Mouse (Mus musculus): ENCODE measurements around the gene Hcn3. TPM values are rescaled to one million over a fixed set of nuclear protein-coding genes. Genes with fewer than 3 reads are reported as not detected.

Hcn3 gene
- polyA plus RNA-seq, 1 experiment from 2014 or later, result 0.45 TPM

DNA sequence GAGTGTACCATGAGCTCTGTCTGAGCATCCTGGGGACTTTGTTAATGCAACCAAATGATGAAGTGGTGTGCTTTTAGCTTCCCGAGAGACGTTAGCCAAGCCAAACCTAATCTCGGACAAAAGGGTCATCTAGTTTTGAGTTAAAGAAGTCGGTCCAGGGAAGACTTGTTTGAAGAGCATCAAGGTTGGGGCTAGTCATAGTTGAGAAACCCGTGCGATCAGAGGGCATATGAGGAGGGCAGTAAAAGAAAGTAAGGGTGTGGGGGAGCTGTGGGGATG lies 18.1 kb upstream of the Hcn3 start:
- DNase-seq (ENCODE audit: low spot score) (no peak), ATAC-seq (ENCODE audit: low FRiP score, low TSS enrichment) (no peak)
- no peak for TF ChIP-seq EP300 (optimal IDR thresholded peaks at IDR 0.05)
- TF ChIP-seq CTCF (IDR thresholded peaks at IDR 0.05; ENCODE audit: low read depth), result no peak
- WGBS, result under 1% methylated on average over 6 of the region's 6 CpGs
- Histone ChIP-seq H3K4me3 (ENCODE audit: low read depth, low read length) (peak overlapping the region; percentile 67), H3K27ac (replicated peaks) (peak overlapping the region; percentile 69), H3K9me3 (ENCODE audit: control insufficient read depth, low read length) (no peaks in the 10 kb centered on the region), H3K9ac (ENCODE audit: low read length) (peak overlapping the region; percentile 80), H3K4me1 (replicated peaks; ENCODE audit: control insufficient read depth, insufficient read depth) (peaks cover 4% of the 10 kb centered on the region; the same call in 1 of the 2 replicates), H3K4me2 (replicated peaks; ENCODE audit: low read depth) (peak overlapping the region; percentile 93), H3K36me3 (ENCODE audit: control insufficient read depth, insufficient read depth, low read length) (peaks cover 51% of the 10 kb centered on the region), H3K27me3 (ENCODE audit: control insufficient read depth, insufficient read depth, low read length) (no peaks in the 10 kb centered on the region)

DNA sequence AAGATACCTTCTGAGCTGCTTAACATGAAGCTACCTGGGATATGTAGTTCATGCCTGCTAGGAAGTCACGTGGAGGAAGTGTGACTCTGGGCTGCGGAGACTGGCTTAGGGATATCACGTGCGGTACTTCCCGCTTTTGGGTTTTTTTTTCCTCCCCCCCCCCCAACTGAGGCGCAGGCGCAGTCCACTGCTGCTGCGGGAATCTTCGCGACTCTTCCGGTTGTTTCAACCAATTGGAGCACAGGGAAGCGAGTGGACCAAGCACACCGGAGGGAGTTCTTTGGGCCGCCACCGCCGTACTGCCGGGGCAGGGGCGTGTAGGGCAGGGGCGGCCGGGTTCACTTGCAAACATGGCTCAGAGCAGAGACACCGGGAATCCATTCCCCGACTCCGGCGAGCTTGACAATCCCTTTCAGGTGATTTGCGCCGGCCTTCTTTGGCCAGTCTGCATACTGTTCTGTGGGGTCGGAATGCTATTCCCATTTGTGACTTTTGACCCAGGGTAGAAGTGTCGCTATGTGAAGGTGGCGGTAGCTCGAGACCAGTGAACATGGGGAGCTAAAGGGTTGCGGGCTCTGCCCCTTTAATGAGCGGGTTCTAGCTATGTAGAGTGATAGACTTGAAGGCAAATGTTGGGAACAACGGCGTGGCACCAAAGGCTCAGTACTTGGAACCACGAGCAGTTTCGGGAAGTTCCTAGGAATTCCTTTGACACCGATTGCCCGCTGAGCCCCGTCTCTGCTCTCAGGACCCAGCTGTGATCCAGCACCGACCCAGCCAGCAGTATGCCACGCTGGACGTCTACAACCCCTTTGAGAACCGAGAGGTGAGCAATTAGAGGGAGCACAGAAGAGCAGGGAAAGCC lies 17.5 kb upstream of the Hcn3 start, which contains the start of gene Scamp3:
Gene Scamp3, plus strand, starts transcription at position 232 of the 865 bp plus-strand sequence.
- peak within 1 kb of the TSS; percentile 67 for H3K4me3 ChIP-seq (ENCODE audit: low read depth, low read length)
- peaks cover 53% of the 10 kb centered on the region for H3K36me3 ChIP-seq (ENCODE audit: control insufficient read depth, insufficient read depth, low read length)
- peak within 1 kb of the TSS; percentile 80 for H3K9ac ChIP-seq (ENCODE audit: low read length)
- H3K9me3 ChIP-seq (ENCODE audit: control insufficient read depth, low read length), result no peaks in the 10 kb centered on the region
- ATAC-seq (ENCODE audit: low FRiP score, low TSS enrichment), result peak; percentile 96
- H3K27ac ChIP-seq (replicated peaks), result peak within 1 kb of the TSS; percentile 69
- no peaks in the 10 kb centered on the region for H3K27me3 ChIP-seq (ENCODE audit: control insufficient read depth, insufficient read depth, low read length)
- peaks cover 4% of the 10 kb centered on the region; the same call in 1 of the 2 replicates for H3K4me1 ChIP-seq (replicated peaks; ENCODE audit: control insufficient read depth, insufficient read depth)
- TF ChIP-seq EP300 (optimal IDR thresholded peaks at IDR 0.05) (no peak), CTCF (IDR thresholded peaks at IDR 0.05; ENCODE audit: low read depth) (no peak)
- DNase-seq (ENCODE audit: low spot score), result peak; percentile 97
- H3K4me2 ChIP-seq (replicated peaks; ENCODE audit: low read depth), result peak within 1 kb of the TSS; percentile 93
- WGBS, result under 1% methylated on average over 43 of the region's 43 CpGs

DNA sequence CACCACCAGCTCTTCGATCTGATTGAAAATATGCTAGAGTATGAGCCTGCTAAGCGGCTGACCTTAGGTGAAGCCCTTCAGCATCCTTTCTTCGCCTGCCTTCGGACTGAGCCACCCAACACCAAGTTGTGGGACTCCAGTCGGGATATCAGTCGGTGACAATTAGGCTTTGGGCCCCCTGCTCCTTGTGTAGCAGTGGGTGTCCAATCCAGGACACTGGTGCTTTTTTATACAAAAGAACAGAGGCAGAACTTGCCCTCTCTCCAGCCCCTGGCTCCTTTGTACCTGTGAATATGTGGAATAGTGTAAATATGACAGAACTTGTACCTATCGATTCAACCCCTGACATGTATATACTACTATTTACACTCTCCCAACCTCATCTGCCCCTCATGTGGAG lies 16.4 kb upstream of the Hcn3 start:
- peaks cover 53% of the 10 kb centered on the region for H3K36me3 ChIP-seq (ENCODE audit: control insufficient read depth, insufficient read depth, low read length)

DNA sequence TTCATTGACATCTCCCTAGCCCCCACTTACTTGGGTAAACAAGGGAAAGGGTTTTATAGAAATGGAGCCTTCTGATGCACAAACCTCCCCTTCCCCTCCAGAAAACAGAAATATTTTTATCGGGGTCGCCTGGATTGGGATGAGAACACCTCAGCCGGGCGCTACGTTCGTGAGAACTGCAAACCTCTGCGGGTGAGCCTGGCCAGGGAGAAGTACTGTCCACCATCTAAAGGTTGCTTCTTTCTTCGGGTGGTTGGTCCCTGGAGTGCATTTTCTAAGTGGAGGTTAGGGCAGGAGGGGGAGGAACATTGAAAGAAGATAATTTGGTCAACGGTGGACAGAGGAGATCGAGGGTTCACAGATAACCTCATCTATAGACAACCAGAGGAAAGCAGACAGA lies 15.5 kb upstream of the Hcn3 start:
- H3K27me3 ChIP-seq (ENCODE audit: control insufficient read depth, insufficient read depth, low read length), result no peaks in the 10 kb centered on the region
- H3K9ac ChIP-seq (ENCODE audit: low read length), result no peak overlapping the region
- no peaks in the 10 kb centered on the region for H3K9me3 ChIP-seq (ENCODE audit: control insufficient read depth, low read length)
- no peak overlapping the region for H3K27ac ChIP-seq (replicated peaks)
- no peak overlapping the region for H3K4me2 ChIP-seq (replicated peaks; ENCODE audit: low read depth)
- H3K4me3 ChIP-seq (ENCODE audit: low read depth, low read length), result no peak overlapping the region
- no peak for DNase-seq (ENCODE audit: low spot score)
- H3K36me3 ChIP-seq (ENCODE audit: control insufficient read depth, insufficient read depth, low read length), result peaks cover 50% of the 10 kb centered on the region
- no peak for ATAC-seq (ENCODE audit: low FRiP score, low TSS enrichment)
- 89% methylated on average over 10 of the region's 10 CpGs for WGBS
- no peak for TF ChIP-seq EP300 (optimal IDR thresholded peaks at IDR 0.05)
- TF ChIP-seq CTCF (IDR thresholded peaks at IDR 0.05; ENCODE audit: low read depth), result no peak
- peaks cover 4% of the 10 kb centered on the region; the same call in 1 of the 2 replicates for H3K4me1 ChIP-seq (replicated peaks; ENCODE audit: control insufficient read depth, insufficient read depth)

More for the DNA sequence above, 16.4 kb upstream of the Hcn3 start:
- DNase-seq (ENCODE audit: low spot score), result no peak
- Histone ChIP-seq H3K4me3 (ENCODE audit: low read depth, low read length) (no peak overlapping the region), H3K9ac (ENCODE audit: low read length) (no peak overlapping the region), H3K4me2 (replicated peaks; ENCODE audit: low read depth) (no peak overlapping the region), H3K9me3 (ENCODE audit: control insufficient read depth, low read length) (no peaks in the 10 kb centered on the region), H3K4me1 (replicated peaks; ENCODE audit: control insufficient read depth, insufficient read depth) (peaks cover 4% of the 10 kb centered on the region; the same call in 1 of the 2 replicates), H3K27me3 (ENCODE audit: control insufficient read depth, insufficient read depth, low read length) (no peaks in the 10 kb centered on the region), H3K27ac (replicated peaks) (no peak overlapping the region)
- ATAC-seq (ENCODE audit: low FRiP score, low TSS enrichment), result no peak
- TF ChIP-seq CTCF (IDR thresholded peaks at IDR 0.05; ENCODE audit: low read depth), result no peak
- no peak for TF ChIP-seq EP300 (optimal IDR thresholded peaks at IDR 0.05)
- 83% methylated on average over 7 of the region's 7 CpGs for WGBS

DNA sequence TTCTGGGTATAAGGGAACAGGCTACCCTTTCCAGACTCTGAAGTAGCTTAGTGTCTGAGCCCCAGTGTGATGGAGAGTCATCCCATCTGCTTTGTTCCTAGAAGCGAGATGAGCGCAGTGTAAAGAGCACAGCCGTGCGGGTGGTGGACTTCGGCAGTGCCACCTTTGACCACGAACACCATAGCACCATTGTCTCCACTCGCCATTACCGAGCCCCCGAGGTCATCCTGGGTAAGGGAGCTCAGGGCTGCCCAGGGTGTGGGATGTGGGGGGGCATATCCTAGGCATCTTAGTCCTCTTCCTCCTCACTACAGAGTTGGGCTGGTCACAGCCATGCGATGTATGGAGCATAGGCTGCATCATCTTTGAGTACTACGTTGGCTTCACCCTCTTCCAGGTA lies 14.8 kb upstream of the Hcn3 start:
- Histone ChIP-seq H3K4me1 (replicated peaks; ENCODE audit: control insufficient read depth, insufficient read depth) (peaks cover 4% of the 10 kb centered on the region; the same call in 1 of the 2 replicates), H3K4me2 (replicated peaks; ENCODE audit: low read depth) (no peak overlapping the region), H3K36me3 (ENCODE audit: control insufficient read depth, insufficient read depth, low read length) (peaks cover 44% of the 10 kb centered on the region), H3K27ac (replicated peaks) (no peak overlapping the region), H3K9me3 (ENCODE audit: control insufficient read depth, low read length) (no peaks in the 10 kb centered on the region), H3K27me3 (ENCODE audit: control insufficient read depth, insufficient read depth, low read length) (no peaks in the 10 kb centered on the region), H3K9ac (ENCODE audit: low read length) (no peak overlapping the region), H3K4me3 (ENCODE audit: low read depth, low read length) (no peak overlapping the region)
- TF ChIP-seq CTCF (IDR thresholded peaks at IDR 0.05; ENCODE audit: low read depth) (no peak), EP300 (optimal IDR thresholded peaks at IDR 0.05) (no peak)
- DNase-seq (ENCODE audit: low spot score) (no peak), ATAC-seq (ENCODE audit: low FRiP score, low TSS enrichment) (no peak)
- 92% methylated on average over 11 of the region's 11 CpGs for WGBS

DNA sequence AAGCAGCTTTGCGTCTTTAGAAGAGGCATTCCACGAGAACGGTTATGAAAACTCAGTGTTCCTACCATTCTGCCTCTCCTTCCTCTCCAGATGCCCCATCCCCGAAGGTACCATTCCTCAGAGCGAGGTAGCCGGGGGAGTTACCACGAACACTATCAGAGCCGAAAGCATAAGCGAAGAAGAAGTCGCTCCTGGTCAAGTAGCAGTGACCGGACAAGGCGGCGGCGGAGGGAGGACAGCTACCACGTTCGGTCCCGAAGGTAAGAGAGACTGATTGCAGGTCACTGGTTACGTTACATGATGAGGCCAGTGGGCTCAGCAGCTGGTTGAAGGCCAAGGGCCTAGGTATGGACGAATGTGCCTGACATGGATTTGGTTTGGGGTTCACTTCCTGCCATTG lies 6.9 kb upstream of the Hcn3 start:
- H3K4me1 ChIP-seq (replicated peaks; ENCODE audit: control insufficient read depth, insufficient read depth), result 0 out of 2 replicates have a peak, but pooled peaks cover 2% of the 10 kb centered on the region
- H3K27me3 ChIP-seq (ENCODE audit: control insufficient read depth, insufficient read depth, low read length), result no peaks in the 10 kb centered on the region
- no peak overlapping the region for H3K4me2 ChIP-seq (replicated peaks; ENCODE audit: low read depth)
- no peak overlapping the region for H3K27ac ChIP-seq (replicated peaks)
- H3K36me3 ChIP-seq (ENCODE audit: control insufficient read depth, insufficient read depth, low read length), result peaks cover 19% of the 10 kb centered on the region; the same call in 1 of the 2 replicates
- DNase-seq (ENCODE audit: low spot score), result no peak
- no peak for TF ChIP-seq CTCF (IDR thresholded peaks at IDR 0.05; ENCODE audit: low read depth)
- no peak for TF ChIP-seq EP300 (optimal IDR thresholded peaks at IDR 0.05)
- H3K9ac ChIP-seq (ENCODE audit: low read length), result no peak overlapping the region
- H3K9me3 ChIP-seq (ENCODE audit: control insufficient read depth, low read length), result no peaks in the 10 kb centered on the region
- no peak overlapping the region for H3K4me3 ChIP-seq (ENCODE audit: low read depth, low read length)
- 89% methylated on average over 19 of the region's 19 CpGs for WGBS
- no peak for ATAC-seq (ENCODE audit: low FRiP score, low TSS enrichment)
